In the genomic region with DNA sequence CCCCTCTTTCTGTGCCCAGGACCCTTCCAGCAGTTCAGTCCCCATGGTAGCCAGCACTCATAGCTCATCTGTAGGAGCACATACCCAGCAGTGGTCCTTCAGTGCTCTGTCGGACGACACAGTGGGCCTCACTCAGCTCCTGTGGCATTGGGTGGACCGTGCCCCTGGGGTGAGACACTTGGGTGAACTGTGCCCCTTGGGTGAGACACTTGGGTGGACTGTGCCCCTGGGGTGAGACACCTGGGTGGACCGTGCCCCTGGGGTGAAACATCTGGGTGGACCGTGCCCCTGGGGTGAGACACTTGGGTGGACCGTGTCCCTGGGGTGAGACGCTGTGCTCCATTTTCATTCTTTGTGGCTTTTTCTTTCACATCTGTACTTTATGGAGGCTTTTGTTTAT, we compare ENCODE assay signal across 15 mouse cellular contexts.
"Had no signal": no experiment of that assay in that cellular context is flagged by ENCODE, and none has a peak within 500 bp of the region (broad histone marks: within the 10 kb centered on the region; RNA-seq: fewer than 3 reads in every experiment).

No protein-coding gene starts in this region.

- H3K36me3 ChIP-seq: neural tube, embryonic 15.5 days had no signal

- H3K9me3 ChIP-seq: neural tube, embryonic 15.5 days; stomach, embryonic 15.5 days had no signal

- H3K4me2 ChIP-seq: neural tube, embryonic 15.5 days; stomach, embryonic 15.5 days had no signal

- H3K4me3 ChIP-seq: neural tube, embryonic 15.5 days; stomach, embryonic 15.5 days had no signal

- DNase-seq: retina, postnatal 1 day; right cerebral cortex, adult 18-20 months; right cerebral cortex, postnatal 14 days; right cerebral cortex, postnatal 25 days; right cerebral cortex, postnatal 4 days; spleen, adult 18-20 months; thymus, adult 18-20 months; thymus, adult 2 months; thymus, postnatal 14 days; thymus, postnatal 25 days; thymus, postnatal 36 days; thymus, postnatal 4 days had no signal

- H3K9ac ChIP-seq: neural tube, embryonic 15.5 days; stomach, embryonic 15.5 days had no signal

- H3K27me3 ChIP-seq: neural tube, embryonic 15.5 days; stomach, embryonic 15.5 days had no signal

- H3K27ac ChIP-seq: neural tube, embryonic 15.5 days; stomach, embryonic 15.5 days; stomach, postnatal 0 days had no signal
